Mouse (Mus musculus) midbrain, postnatal 0 days (tissue): ENCODE measurements around the gene Rcn1. TPM values are rescaled to one million over a fixed set of nuclear protein-coding genes. Genes with fewer than 3 reads are reported as not detected.

Experiments
- ATAC-seq: fragments of 200-750 bp; cut with Nextera tagmentation; 2 replicates; pipeline ENCODE4 v1.8.0; 2017; ENCODE audit warnings: moderate number of reproducible peaks, mild to moderate bottlenecking, moderate TSS enrichment, moderate library complexity; ENCODE audit not compliant: low FRiP score
- DNase-seq: peaks from one replicate; pipeline ENCODE4 v3.0.0-alpha.2; 2015; ENCODE audit warnings: low spot score
- H3K27ac ChIP-seq: fragments of 300-500 bp; sonication (generic); 2 replicates; pipeline ENCODE4 v1.5.1; 2014; ENCODE audit warnings: low read depth, mild to moderate bottlenecking, low read length, mixed read lengths
- H3K27me3 ChIP-seq: fragments of 300-500 bp; sonication (generic); 2 replicates; pipeline ENCODE4 v1.6.1; 2014; ENCODE audit warnings: low read length, control low read depth, mixed read lengths; ENCODE audit not compliant: insufficient read depth
- H3K36me3 ChIP-seq: fragments of 300-500 bp; sonication (generic); 2 replicates; pipeline ENCODE4 v1.6.1; 2014; ENCODE audit warnings: low read length, control low read depth, mixed read lengths; ENCODE audit not compliant: insufficient read depth
- H3K4me1 ChIP-seq: fragments of 300-500 bp; sonication (generic); 2 replicates; pipeline ENCODE4 v1.6.1; 2014; ENCODE audit warnings: mild to moderate bottlenecking, control low read depth, antibody characterized with exemption, low read length, mixed read lengths; ENCODE audit not compliant: insufficient read depth
- H3K4me2 ChIP-seq: fragments of 300-500 bp; sonication (generic); 2 replicates; pipeline ENCODE4 v1.6.1; 2014; ENCODE audit warnings: low read depth, mild to moderate bottlenecking, low read length, mixed read lengths; ENCODE audit not compliant: poor library complexity, severe bottlenecking
- H3K4me3 ChIP-seq: fragments of 300-500 bp; sonication (generic); 2 replicates; pipeline ENCODE4 v1.5.1; 2014; ENCODE audit warnings: low read depth, mild to moderate bottlenecking, low read length, moderate library complexity
- H3K9ac ChIP-seq: fragments of 300-500 bp; sonication (generic); replicated peaks from 2 replicates; pipeline ENCODE4 v1.6.1; 2014; ENCODE audit warnings: mild to moderate bottlenecking, low read length, moderate library complexity, mixed read lengths; ENCODE audit not compliant: poor library complexity, severe bottlenecking
- H3K9me3 ChIP-seq: fragments of 300-500 bp; sonication (generic); 2 replicates; pipeline ENCODE4 v1.6.1; 2016; ENCODE audit warnings: low read length, control low read depth
- CTCF ChIP-seq: IDR thresholded peaks from 2 replicates; pipeline ENCODE4 v1.5.1; 2016; ENCODE audit warnings: antibody characterized with exemption, mild to moderate bottlenecking
- WGBS: fragments of 180-500 bp; shearing (Covaris S2); extraction: QIAGEN DNeasy Blood & Tissue Kit; methylation state at CpG from one replicate; pipeline ENCODE4 v1.1.7; 2014; 5-methylcytosine and 5-hydroxymethylcytosine counted together
- polyA plus RNA-seq: library from polyadenylated mRNA; unstranded; fragments of >200 nt; fragmentation: Nextera tagmentation; extraction: Ambion mirVana; gene quantifications from 2 replicates; pipeline ENCODE4 v1.2.1, GENCODE M21; 2015
- total RNA-seq: library from RNA; depleted of rRNA; stranded (reverse); fragments of >200 nt; gene quantifications from 2 replicates; pipeline ENCODE4 v1.2.3, GENCODE M21; 2014; rRNA removed

Gene Rcn1
- 31.0 and 36.5 TPM in 2 replicates for total RNA-seq
- 56.1 and 58.3 TPM in 2 replicates for polyA plus RNA-seq

GRCm38 (mm10) chr2:105399085-105399891, at the start of gene Rcn1:
Gene Rcn1, minus strand, starts transcription at chr2:105399319.
- ATAC-seq (peak; percentile 88), DNase-seq (peak; percentile 70)
- TF ChIP-seq CTCF, result no peak
- H3K4me1 ChIP-seq, result no peaks in the 10 kb centered on the region; the same call in 1 of the 2 replicates
- peak within 1 kb of the TSS; percentile 66 for H3K9ac ChIP-seq
- no peaks in the 10 kb centered on the region for H3K9me3 ChIP-seq
- H3K36me3 ChIP-seq, result no peaks in the 10 kb centered on the region
- WGBS, result 1% methylated on average over 56 of the region's 57 CpGs
- 0 out of 2 replicates have a peak, but pooled peaks cover 8% of the 10 kb centered on the region for H3K27me3 ChIP-seq
- H3K4me3 ChIP-seq, result peak within 1 kb of the TSS; percentile 71
- H3K4me2 ChIP-seq, result peak within 1 kb of the TSS; percentile 99
- H3K27ac ChIP-seq, result peak within 1 kb of the TSS; percentile 57

GRCm38 (mm10) chr2:105444072-105444471, 45.0 kb upstream of the Rcn1 start:
- Histone ChIP-seq H3K27me3 (no peaks in the 10 kb centered on the region), H3K4me1 (no peaks in the 10 kb centered on the region), H3K4me3 (no peak overlapping the region), H3K36me3 (no peaks in the 10 kb centered on the region), H3K9me3 (no peaks in the 10 kb centered on the region), H3K4me2 (no peak overlapping the region), H3K9ac (no peak overlapping the region), H3K27ac (no peak overlapping the region)
- DNase-seq (peak; percentile 6), ATAC-seq (no peak)
- 45% methylated on average over 3 of the region's 3 CpGs for WGBS
- peak; percentile 46 for TF ChIP-seq CTCF

- WGBS, result 84% methylated on average over 4 of the region's 4 CpGs
- Histone ChIP-seq H3K27ac (no peak overlapping the region), H3K4me1 (no peaks in the 10 kb centered on the region), H3K36me3 (no peaks in the 10 kb centered on the region), H3K9ac (no peak overlapping the region), H3K27me3 (no peaks in the 10 kb centered on the region), H3K4me3 (no peak overlapping the region), H3K9me3 (no peaks in the 10 kb centered on the region), H3K4me2 (no peak overlapping the region)
- DNase-seq, result no peak
- TF ChIP-seq CTCF, result no peak
- no peak for ATAC-seq
Measured at GRCm38 (mm10) chr2:105439022-105439421, 39.9 kb upstream of the Rcn1 start.

DNA sequence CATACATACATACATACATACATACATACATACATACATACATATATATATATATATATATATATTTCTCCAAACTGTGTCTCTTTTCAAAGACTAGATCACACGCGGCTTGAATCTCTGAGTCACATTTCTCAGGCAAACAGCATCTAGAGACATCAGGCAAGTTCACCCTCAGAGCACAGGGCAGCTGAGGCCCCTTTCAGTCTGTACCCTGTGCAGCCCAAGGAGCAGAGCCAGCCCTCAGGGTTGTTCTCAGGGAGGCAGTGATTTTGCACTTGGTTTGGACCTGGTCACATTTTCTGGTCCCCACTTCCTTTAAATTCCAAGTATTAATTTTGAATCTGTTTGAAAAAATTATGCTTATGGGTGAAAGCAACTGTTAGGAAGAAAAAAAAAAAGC, 39.4 kb upstream of the Rcn1 start:
- H3K4me2 ChIP-seq, result no peak overlapping the region
- no peaks in the 10 kb centered on the region for H3K27me3 ChIP-seq
- 92% methylated on average over 2 of the region's 2 CpGs for WGBS
- H3K4me3 ChIP-seq, result no peak overlapping the region
- ATAC-seq, result no peak
- H3K9ac ChIP-seq, result no peak overlapping the region
- no peak for DNase-seq
- no peak for TF ChIP-seq CTCF
- no peaks in the 10 kb centered on the region for H3K9me3 ChIP-seq
- no peaks in the 10 kb centered on the region for H3K4me1 ChIP-seq
- no peaks in the 10 kb centered on the region for H3K36me3 ChIP-seq
- H3K27ac ChIP-seq, result no peak overlapping the region

DNA sequence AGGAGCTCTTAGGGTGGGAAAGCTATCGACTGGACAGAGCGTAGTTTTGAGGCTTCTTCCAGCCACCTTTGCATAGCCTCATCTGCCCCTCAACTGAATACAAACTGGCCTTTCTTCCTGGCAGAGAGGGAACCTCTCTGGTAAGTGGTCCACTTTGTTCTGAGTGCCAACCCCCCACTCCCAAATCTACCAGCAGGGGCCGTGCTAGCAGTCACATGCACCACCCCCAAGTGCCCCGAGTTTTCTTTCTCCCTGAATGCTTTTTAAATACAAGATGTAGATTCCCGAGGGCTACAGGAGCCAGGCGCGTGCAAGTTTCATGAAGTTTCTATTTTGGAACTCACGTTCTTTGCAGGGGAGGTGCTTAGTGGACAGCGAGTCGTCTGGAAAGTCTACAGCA, 33.8 kb upstream of the Rcn1 start:
- WGBS, result 17% methylated on average over 10 of the region's 10 CpGs

DNA sequence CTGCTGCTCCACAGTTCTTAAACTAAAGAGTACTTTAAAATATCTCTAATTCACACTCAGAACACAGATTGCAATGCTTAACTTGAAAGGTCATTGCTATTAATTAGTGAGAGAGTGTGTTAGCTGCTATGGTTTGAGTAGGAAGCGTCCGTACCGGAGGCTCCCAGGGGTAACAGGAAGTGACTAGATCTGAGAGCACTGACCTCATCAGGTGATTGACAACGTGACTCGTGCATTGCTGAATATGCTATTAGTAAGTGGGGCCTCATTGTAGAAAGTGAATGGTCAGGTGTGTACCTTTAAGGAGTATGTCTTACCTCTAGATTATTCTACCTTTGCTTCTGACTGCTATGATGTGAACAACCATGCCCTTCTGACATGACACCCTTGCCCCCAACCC, 31.3 kb upstream of the Rcn1 start:
- H3K9ac ChIP-seq, result no peak overlapping the region
- no peak overlapping the region for H3K4me2 ChIP-seq
- no peak for ATAC-seq
- WGBS, result 86% methylated on average over 5 of the region's 5 CpGs
- H3K4me3 ChIP-seq, result no peak overlapping the region
- no peak for DNase-seq
- TF ChIP-seq CTCF, result no peak
- H3K4me1 ChIP-seq, result no peaks in the 10 kb centered on the region
- no peaks in the 10 kb centered on the region for H3K27me3 ChIP-seq
- H3K27ac ChIP-seq, result no peak overlapping the region
- no peaks in the 10 kb centered on the region for H3K9me3 ChIP-seq
- no peaks in the 10 kb centered on the region for H3K36me3 ChIP-seq

More for the DNA sequence above, 33.8 kb upstream of the Rcn1 start:
- Histone ChIP-seq H3K9ac (no peak overlapping the region), H3K27me3 (no peaks in the 10 kb centered on the region), H3K4me1 (no peaks in the 10 kb centered on the region), H3K27ac (no peak overlapping the region), H3K4me3 (no peak overlapping the region), H3K36me3 (no peaks in the 10 kb centered on the region), H3K4me2 (peak overlapping the region; percentile 26; the same call in 1 of the 2 replicates), H3K9me3 (no peaks in the 10 kb centered on the region)
- DNase-seq (peak; percentile 16), ATAC-seq (no peak)
- TF ChIP-seq CTCF, result peak; percentile 39
